Mouse (Mus musculus): ENCODE results near the gene Endod1.
A peak's percentile ranks its signal among the peaks of the same experiment; 100 is the strongest.

The Endod1 gene

GRCm38 (mm10) chr9:14381353-14382055 is at the start of gene Endod1:
Gene Endod1, minus strand, starts transcription at chr9:14381507.
- H3K27me3 ChIP-seq (ENCODE audit: insufficient read depth, low read length), result peaks cover 25% of the 10 kb centered on the region
- H3K9me3 ChIP-seq (ENCODE audit: low read length), result peaks cover 8% of the 10 kb centered on the region
- TF ChIP-seq CTCF (conservative IDR thresholded peaks at IDR 0.05; ENCODE audit: low read length) (no peak), NANOG (IDR thresholded peaks at IDR 0.05; ENCODE audit: borderline replicate concordance, low read length) (no peak), POU5F1 (IDR thresholded peaks at IDR 0.05; ENCODE audit: borderline replicate concordance, low read length) (no peak)
- H3K4me3 ChIP-seq (replicated peaks; ENCODE audit: low read length), result peak within 1 kb of the TSS; percentile 86
- H3K4me1 ChIP-seq (replicated peaks; ENCODE audit: low read depth, low read length), result peaks cover 35% of the 10 kb centered on the region
- H3K36me3 ChIP-seq (ENCODE audit: insufficient read depth, low read length), result no peaks in the 10 kb centered on the region

- Histone ChIP-seq H3K27me3 (ENCODE audit: insufficient read depth, low read length) (no peaks in the 10 kb centered on the region), H3K36me3 (ENCODE audit: insufficient read depth, low read length) (no peaks in the 10 kb centered on the region), H3K4me1 (replicated peaks; ENCODE audit: low read depth, low read length) (no peaks in the 10 kb centered on the region), H3K9me3 (ENCODE audit: low read length) (no peaks in the 10 kb centered on the region; the same call in 1 of the 2 replicates), H3K4me3 (replicated peaks; ENCODE audit: low read length) (no peak overlapping the region)
- TF ChIP-seq POU5F1 (IDR thresholded peaks at IDR 0.05; ENCODE audit: borderline replicate concordance, low read length), result no peak
- no peak for TF ChIP-seq NANOG (IDR thresholded peaks at IDR 0.05; ENCODE audit: borderline replicate concordance, low read length)
- no peak for TF ChIP-seq CTCF (conservative IDR thresholded peaks at IDR 0.05; ENCODE audit: low read length)
Observed at GRCm38 (mm10) chr9:14409153-14409552, 27.8 kb upstream of the Endod1 start.

- TF ChIP-seq NANOG (IDR thresholded peaks at IDR 0.05; ENCODE audit: borderline replicate concordance, low read length) (no peak), CTCF (conservative IDR thresholded peaks at IDR 0.05; ENCODE audit: low read length) (no peak), POU5F1 (IDR thresholded peaks at IDR 0.05; ENCODE audit: borderline replicate concordance, low read length) (no peak)
- no peaks in the 10 kb centered on the region for H3K27me3 ChIP-seq (ENCODE audit: insufficient read depth, low read length)
- H3K4me3 ChIP-seq (replicated peaks; ENCODE audit: low read length), result no peak overlapping the region
- H3K9me3 ChIP-seq (ENCODE audit: low read length), result no peaks in the 10 kb centered on the region
- H3K36me3 ChIP-seq (ENCODE audit: insufficient read depth, low read length), result no peaks in the 10 kb centered on the region
- H3K4me1 ChIP-seq (replicated peaks; ENCODE audit: low read depth, low read length), result no peaks in the 10 kb centered on the region
Observed at GRCm38 (mm10) chr9:14408044-14408443, 26.7 kb upstream of the Endod1 start.

- Histone ChIP-seq H3K4me1 (replicated peaks; ENCODE audit: low read depth, low read length) (no peaks in the 10 kb centered on the region), H3K4me3 (replicated peaks; ENCODE audit: low read length) (no peak overlapping the region), H3K36me3 (ENCODE audit: insufficient read depth, low read length) (no peaks in the 10 kb centered on the region), H3K9me3 (ENCODE audit: low read length) (no peaks in the 10 kb centered on the region), H3K27me3 (ENCODE audit: insufficient read depth, low read length) (no peaks in the 10 kb centered on the region)
- TF ChIP-seq CTCF (conservative IDR thresholded peaks at IDR 0.05; ENCODE audit: low read length), result no peak
- no peak for TF ChIP-seq POU5F1 (IDR thresholded peaks at IDR 0.05; ENCODE audit: borderline replicate concordance, low read length)
- no peak for TF ChIP-seq NANOG (IDR thresholded peaks at IDR 0.05; ENCODE audit: borderline replicate concordance, low read length)
Observed at GRCm38 (mm10) chr9:14406056-14406455, 24.7 kb upstream of the Endod1 start.

GRCm38 (mm10) chr9:14402099-14402498 is 20.8 kb upstream of the Endod1 start:
- Histone ChIP-seq H3K36me3 (ENCODE audit: insufficient read depth, low read length) (no peaks in the 10 kb centered on the region), H3K4me1 (replicated peaks; ENCODE audit: low read depth, low read length) (no peaks in the 10 kb centered on the region), H3K9me3 (ENCODE audit: low read length) (no peaks in the 10 kb centered on the region), H3K4me3 (replicated peaks; ENCODE audit: low read length) (no peak overlapping the region), H3K27me3 (ENCODE audit: insufficient read depth, low read length) (0 out of 2 replicates have a peak, but pooled peaks cover 3% of the 10 kb centered on the region)
- TF ChIP-seq NANOG (IDR thresholded peaks at IDR 0.05; ENCODE audit: borderline replicate concordance, low read length) (no peak), POU5F1 (IDR thresholded peaks at IDR 0.05; ENCODE audit: borderline replicate concordance, low read length) (no peak), CTCF (conservative IDR thresholded peaks at IDR 0.05; ENCODE audit: low read length) (no peak)

GRCm38 (mm10) chr9:14400392-14400791 is 19.1 kb upstream of the Endod1 start:
- TF ChIP-seq NANOG (IDR thresholded peaks at IDR 0.05; ENCODE audit: borderline replicate concordance, low read length), result no peak
- no peak for TF ChIP-seq CTCF (conservative IDR thresholded peaks at IDR 0.05; ENCODE audit: low read length)
- no peak for TF ChIP-seq POU5F1 (IDR thresholded peaks at IDR 0.05; ENCODE audit: borderline replicate concordance, low read length)
- H3K36me3 ChIP-seq (ENCODE audit: insufficient read depth, low read length), result no peaks in the 10 kb centered on the region
- no peaks in the 10 kb centered on the region for H3K9me3 ChIP-seq (ENCODE audit: low read length)
- H3K4me3 ChIP-seq (replicated peaks; ENCODE audit: low read length), result no peak overlapping the region
- no peaks in the 10 kb centered on the region for H3K4me1 ChIP-seq (replicated peaks; ENCODE audit: low read depth, low read length)
- 0 out of 2 replicates have a peak, but pooled peaks cover 4% of the 10 kb centered on the region for H3K27me3 ChIP-seq (ENCODE audit: insufficient read depth, low read length)

- Histone ChIP-seq H3K36me3 (ENCODE audit: insufficient read depth, low read length) (no peaks in the 10 kb centered on the region), H3K9me3 (ENCODE audit: low read length) (no peaks in the 10 kb centered on the region), H3K4me1 (replicated peaks; ENCODE audit: low read depth, low read length) (no peaks in the 10 kb centered on the region), H3K27me3 (ENCODE audit: insufficient read depth, low read length) (0 out of 2 replicates have a peak, but pooled peaks cover 5% of the 10 kb centered on the region), H3K4me3 (replicated peaks; ENCODE audit: low read length) (no peak overlapping the region)
- TF ChIP-seq CTCF (conservative IDR thresholded peaks at IDR 0.05; ENCODE audit: low read length) (no peak), NANOG (IDR thresholded peaks at IDR 0.05; ENCODE audit: borderline replicate concordance, low read length) (no peak), POU5F1 (IDR thresholded peaks at IDR 0.05; ENCODE audit: borderline replicate concordance, low read length) (no peak)
Observed at GRCm38 (mm10) chr9:14398946-14399345, 17.6 kb upstream of the Endod1 start.

GRCm38 (mm10) chr9:14398084-14398483 is 16.8 kb upstream of the Endod1 start:
- no peaks in the 10 kb centered on the region for H3K9me3 ChIP-seq (ENCODE audit: low read length)
- no peaks in the 10 kb centered on the region for H3K4me1 ChIP-seq (replicated peaks; ENCODE audit: low read depth, low read length)
- 0 out of 2 replicates have a peak, but pooled peaks cover 5% of the 10 kb centered on the region for H3K27me3 ChIP-seq (ENCODE audit: insufficient read depth, low read length)
- H3K36me3 ChIP-seq (ENCODE audit: insufficient read depth, low read length), result no peaks in the 10 kb centered on the region
- TF ChIP-seq POU5F1 (IDR thresholded peaks at IDR 0.05; ENCODE audit: borderline replicate concordance, low read length), result no peak
- TF ChIP-seq NANOG (IDR thresholded peaks at IDR 0.05; ENCODE audit: borderline replicate concordance, low read length), result no peak
- TF ChIP-seq CTCF (conservative IDR thresholded peaks at IDR 0.05; ENCODE audit: low read length), result no peak
- no peak overlapping the region for H3K4me3 ChIP-seq (replicated peaks; ENCODE audit: low read length)
